In the genomic region with DNA sequence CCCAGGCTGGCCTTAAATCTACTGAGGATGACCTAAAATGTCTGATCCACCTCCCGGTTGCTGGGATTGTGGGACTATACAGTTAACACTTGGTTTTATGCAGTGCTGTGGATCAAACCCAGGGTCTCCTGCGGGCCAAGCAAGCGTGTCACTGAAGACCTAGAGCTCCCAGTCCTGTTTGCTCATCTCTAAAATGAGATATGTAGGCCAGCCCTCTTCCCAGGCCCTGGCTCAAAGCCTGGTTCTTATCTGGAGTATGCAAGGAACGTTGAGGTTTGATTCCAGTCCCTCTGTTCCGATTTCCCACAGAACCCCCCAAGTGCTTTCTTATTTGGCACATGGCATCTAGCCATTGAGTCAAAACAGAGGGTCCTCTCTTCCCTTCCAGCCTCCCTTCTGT, we compare ENCODE assay signal across 8 mouse cellular contexts.
DNase-seq lines count a peak whose midpoint lies in the region; ATAC-seq lines count a peak whose summit lies in the region.

No protein-coding gene starts in this region.

- H3K36me3 ChIP-seq in hindbrain, embryonic 12.5 days = no peaks in the 10 kb centered on the region
- no peaks in the 10 kb centered on the region for H3K36me3 ChIP-seq in hindbrain, embryonic 13.5 days
- no peaks in the 10 kb centered on the region for H3K36me3 ChIP-seq in embryonic facial prominence, embryonic 14.5 days (ENCODE audit: control insufficient read depth, insufficient read depth, low read length)
- H3K36me3 ChIP-seq in intestine, embryonic 15.5 days = no peaks in the 10 kb centered on the region

- intact Hi-C loops in left cerebral cortex, postnatal 25 days (cut with DNase I) = loop anchor here (2.0 kb wide), 1 partner anchor 180 kb away; no protein-coding TSS in a partner anchor

- peaks cover 11% of the 10 kb centered on the region; the same call in 1 of the 2 replicates for H3K27me3 ChIP-seq in hindbrain, embryonic 12.5 days
- H3K27me3 ChIP-seq in hindbrain, embryonic 13.5 days = peaks cover 18% of the 10 kb centered on the region
- H3K27me3 ChIP-seq in embryonic facial prominence, embryonic 14.5 days (replicated peaks; ENCODE audit: control insufficient read depth, insufficient read depth, low read length) = no peaks in the 10 kb centered on the region
- no peaks in the 10 kb centered on the region for H3K27me3 ChIP-seq in intestine, embryonic 15.5 days (replicated peaks)

- H3K9ac ChIP-seq in hindbrain, embryonic 12.5 days = no peak overlapping the region
- H3K9ac ChIP-seq in hindbrain, embryonic 13.5 days = no peak overlapping the region
- no peak overlapping the region for H3K9ac ChIP-seq in embryonic facial prominence, embryonic 14.5 days (ENCODE audit: low read depth, low read length)
- H3K9ac ChIP-seq in intestine, embryonic 15.5 days = no peak overlapping the region

- DNase-seq in embryonic facial prominence, embryonic 14.5 days (ENCODE audit: low spot score) = no peak
- peak; percentile 28 for DNase-seq in lung, postnatal 14 days
- no peak for DNase-seq in ovary, postnatal 14 days (ENCODE audit: low spot score)
- DNase-seq in left cerebral cortex, postnatal 25 days (ENCODE audit: low spot score in 2 of 2) = no peak
- DNase-seq in frontal cortex, postnatal 36 days (ENCODE audit: low spot score in 2 of 2) = no peak

- peaks cover 33% of the 10 kb centered on the region for H3K4me1 ChIP-seq in hindbrain, embryonic 12.5 days
- H3K4me1 ChIP-seq in hindbrain, embryonic 13.5 days (replicated peaks) = peaks cover 28% of the 10 kb centered on the region
- peaks cover 24% of the 10 kb centered on the region for H3K4me1 ChIP-seq in embryonic facial prominence, embryonic 14.5 days (ENCODE audit: control insufficient read depth, insufficient read depth, low read length)
- H3K4me1 ChIP-seq in intestine, embryonic 15.5 days (replicated peaks) = peaks cover 22% of the 10 kb centered on the region

- no peak overlapping the region for H3K4me2 ChIP-seq in hindbrain, embryonic 12.5 days (replicated peaks)
- H3K4me2 ChIP-seq in hindbrain, embryonic 13.5 days = no peak overlapping the region
- no peak overlapping the region for H3K4me2 ChIP-seq in embryonic facial prominence, embryonic 14.5 days (ENCODE audit: low read depth, low read length)
- H3K4me2 ChIP-seq in intestine, embryonic 15.5 days (replicated peaks) = no peak overlapping the region

- 0 out of 2 replicates have a peak overlapping the region, but pooled peaks have one; percentile 83 for H3K27ac ChIP-seq in hindbrain, embryonic 12.5 days
- no peak overlapping the region for H3K27ac ChIP-seq in hindbrain, embryonic 13.5 days
- peak overlapping the region; percentile 83 for H3K27ac ChIP-seq in embryonic facial prominence, embryonic 14.5 days (replicated peaks; ENCODE audit: low read depth, low read length)
- H3K27ac ChIP-seq in intestine, embryonic 15.5 days = peak overlapping the region; percentile 87

- ATAC-seq in hindbrain, embryonic 12.5 days (ENCODE audit: low FRiP score) = no peak
- ATAC-seq in hindbrain, embryonic 13.5 days (ENCODE audit: low FRiP score) = no peak
- no peak for ATAC-seq in embryonic facial prominence, embryonic 14.5 days (ENCODE audit: low read depth)
- ATAC-seq in intestine, embryonic 15.5 days = no peak

- WGBS in hindbrain, embryonic 12.5 days = 83% methylated on average over 5 of the region's 5 CpGs
- WGBS in hindbrain, embryonic 13.5 days = 82% methylated on average over 5 of the region's 5 CpGs
- WGBS in embryonic facial prominence, embryonic 14.5 days = 75% methylated on average over 5 of the region's 5 CpGs
- WGBS in intestine, embryonic 15.5 days = 71% methylated on average over 5 of the region's 5 CpGs

- H3K9me3 ChIP-seq in hindbrain, embryonic 12.5 days (replicated peaks) = no peaks in the 10 kb centered on the region
- H3K9me3 ChIP-seq in hindbrain, embryonic 13.5 days = no peaks in the 10 kb centered on the region
- H3K9me3 ChIP-seq in embryonic facial prominence, embryonic 14.5 days (ENCODE audit: control insufficient read depth, low read length) = no peaks in the 10 kb centered on the region
- no peaks in the 10 kb centered on the region for H3K9me3 ChIP-seq in intestine, embryonic 15.5 days

- H3K4me3 ChIP-seq in hindbrain, embryonic 12.5 days = no peak overlapping the region
- H3K4me3 ChIP-seq in hindbrain, embryonic 13.5 days = no peak overlapping the region
- H3K4me3 ChIP-seq in embryonic facial prominence, embryonic 14.5 days (ENCODE audit: low read depth, low read length) = no peak overlapping the region
- no peak overlapping the region for H3K4me3 ChIP-seq in intestine, embryonic 15.5 days (replicated peaks)
